Mouse (Mus musculus) stomach, postnatal 0 days (tissue): Measurements from ENCODE around the gene Rex1bd. TPM values are rescaled to one million over a fixed set of nuclear protein-coding genes. Genes with fewer than 3 reads are reported as not detected.
A peak's percentile ranks its signal among the peaks of the same experiment; 100 is the strongest.
"Not testable (repeated sequence)": the region's sequence is repeated elsewhere in the genome, so short reads cannot be mapped to it uniquely, and the experiment has no call there.

ENCODE experiments used
- ATAC-seq: fragments of 200-750 bp; cut with Nextera tagmentation; 2 replicates; pipeline ENCODE4 v1.8.0; 2017; ENCODE audit not compliant: low FRiP score, low TSS enrichment
- DNase-seq: peaks from one replicate; pipeline ENCODE4 v3.0.0-alpha.2; 2016; ENCODE audit warnings: low spot score
- H3K27ac ChIP-seq: fragments of 300-500 bp; sonication (generic); replicated peaks from 2 replicates; pipeline ENCODE4 v1.5.1; 2014; ENCODE audit warnings: mild to moderate bottlenecking, control low read depth
- H3K27me3 ChIP-seq: fragments of 300-500 bp; sonication (generic); 2 replicates; pipeline ENCODE4 v1.6.1; 2014; ENCODE audit warnings: low read length; ENCODE audit not compliant: control insufficient read depth, insufficient read depth
- H3K36me3 ChIP-seq: fragments of 300-500 bp; sonication (generic); 2 replicates; pipeline ENCODE4 v1.6.1; 2014; ENCODE audit warnings: low read length, mixed read lengths; ENCODE audit not compliant: control insufficient read depth, insufficient read depth
- H3K4me1 ChIP-seq: fragments of 300-500 bp; sonication (generic); replicated peaks from 2 replicates; pipeline ENCODE4 v1.6.1; 2014; ENCODE audit warnings: antibody characterized with exemption; ENCODE audit not compliant: control insufficient read depth, insufficient read depth
- H3K4me2 ChIP-seq: fragments of 300-500 bp; sonication (generic); replicated peaks from 2 replicates; pipeline ENCODE4 v1.6.1; 2014; ENCODE audit warnings: low read depth, mild to moderate bottlenecking, control low read depth, moderate library complexity
- H3K4me3 ChIP-seq: fragments of 300-500 bp; sonication (generic); 2 replicates; pipeline ENCODE4 v1.5.1; 2014; ENCODE audit warnings: low read depth, low read length, control low read depth
- H3K9ac ChIP-seq: fragments of 300-500 bp; sonication (generic); 2 replicates; pipeline ENCODE4 v1.6.1; 2014; ENCODE audit warnings: mild to moderate bottlenecking, low read length, control low read depth, mixed read lengths
- H3K9me3 ChIP-seq: fragments of 300-500 bp; sonication (generic); 2 replicates; pipeline ENCODE4 v1.6.1; 2016; ENCODE audit warnings: low read length; ENCODE audit not compliant: control insufficient read depth
- CTCF ChIP-seq: IDR thresholded peaks from 2 replicates; pipeline ENCODE4 v1.5.1; 2016; ENCODE audit warnings: antibody characterized with exemption, low read depth, mild to moderate bottlenecking, moderate library complexity
- EP300 ChIP-seq: optimal IDR thresholded peaks from 2 replicates; pipeline ENCODE3; 2016; ENCODE audit warnings: antibody characterized with exemption
- WGBS: fragments of 180-500 bp; shearing (Covaris S2); extraction: QIAGEN DNeasy Blood & Tissue Kit; methylation state at CpG from one replicate; pipeline ENCODE4 v1.1.7; 2014; 5-methylcytosine and 5-hydroxymethylcytosine counted together
- polyA plus RNA-seq: library from polyadenylated mRNA; unstranded; fragments of >200 nt; fragmentation: Nextera tagmentation; extraction: Ambion mirVana; gene quantifications from 2 replicates; pipeline ENCODE4 v1.2.1, GENCODE M21; 2015

Rex1bd gene
- polyA plus RNA-seq, 1 experiment from 2014 or later = 122 TPM

- no peak overlapping the region for H3K4me2 ChIP-seq
- no peak for TF ChIP-seq CTCF
- TF ChIP-seq EP300 = no peak
- H3K9me3 ChIP-seq = no peaks in the 10 kb centered on the region
- H3K9ac ChIP-seq = no peak overlapping the region
- H3K36me3 ChIP-seq = peaks cover 3% of the 10 kb centered on the region
- ATAC-seq (peak; percentile 33; the same call in 1 of the 2 replicates), DNase-seq (no peak)
- no peak overlapping the region for H3K4me3 ChIP-seq
- no peaks in the 10 kb centered on the region for H3K4me1 ChIP-seq
- H3K27ac ChIP-seq = 0 out of 2 replicates have a peak overlapping the region, but pooled peaks have one; percentile 8
- WGBS = 73% methylated on average over 6 of the region's 6 CpGs
- no peaks in the 10 kb centered on the region for H3K27me3 ChIP-seq
Measured at GRCm38 (mm10) chr8:70519043-70519442, 12.5 kb upstream of the Rex1bd start.

- H3K9ac ChIP-seq = no peak overlapping the region
- no peaks in the 10 kb centered on the region for H3K4me1 ChIP-seq
- WGBS = 84% methylated on average over 10 of the region's 10 CpGs
- H3K4me2 ChIP-seq = no peak overlapping the region
- H3K27ac ChIP-seq = no peak overlapping the region
- H3K27me3 ChIP-seq = no peaks in the 10 kb centered on the region
- ATAC-seq (no peak), DNase-seq (no peak)
- H3K9me3 ChIP-seq = no peaks in the 10 kb centered on the region
- TF ChIP-seq CTCF (no peak), EP300 (no peak)
- H3K36me3 ChIP-seq = peaks cover 5% of the 10 kb centered on the region
- H3K4me3 ChIP-seq = no peak overlapping the region
Measured at GRCm38 (mm10) chr8:70517940-70518643, 11.5 kb upstream of the Rex1bd start.

GRCm38 (mm10) chr8:70513441-70513840 lies 6.9 kb upstream of the Rex1bd start:
- 47% methylated on average over 2 of the region's 2 CpGs for WGBS
- no peaks in the 10 kb centered on the region for H3K9me3 ChIP-seq
- no peak overlapping the region for H3K9ac ChIP-seq
- H3K4me2 ChIP-seq = no peak overlapping the region
- ATAC-seq (no peak), DNase-seq (no peak)
- no peak overlapping the region for H3K4me3 ChIP-seq
- H3K4me1 ChIP-seq = no peaks in the 10 kb centered on the region; the same call in 1 of the 2 replicates
- TF ChIP-seq CTCF (no peak), EP300 (no peak)
- H3K36me3 ChIP-seq = peaks cover 12% of the 10 kb centered on the region
- H3K27me3 ChIP-seq = no peaks in the 10 kb centered on the region
- no peak overlapping the region; the same call in 1 of the 2 replicates for H3K27ac ChIP-seq

DNA sequence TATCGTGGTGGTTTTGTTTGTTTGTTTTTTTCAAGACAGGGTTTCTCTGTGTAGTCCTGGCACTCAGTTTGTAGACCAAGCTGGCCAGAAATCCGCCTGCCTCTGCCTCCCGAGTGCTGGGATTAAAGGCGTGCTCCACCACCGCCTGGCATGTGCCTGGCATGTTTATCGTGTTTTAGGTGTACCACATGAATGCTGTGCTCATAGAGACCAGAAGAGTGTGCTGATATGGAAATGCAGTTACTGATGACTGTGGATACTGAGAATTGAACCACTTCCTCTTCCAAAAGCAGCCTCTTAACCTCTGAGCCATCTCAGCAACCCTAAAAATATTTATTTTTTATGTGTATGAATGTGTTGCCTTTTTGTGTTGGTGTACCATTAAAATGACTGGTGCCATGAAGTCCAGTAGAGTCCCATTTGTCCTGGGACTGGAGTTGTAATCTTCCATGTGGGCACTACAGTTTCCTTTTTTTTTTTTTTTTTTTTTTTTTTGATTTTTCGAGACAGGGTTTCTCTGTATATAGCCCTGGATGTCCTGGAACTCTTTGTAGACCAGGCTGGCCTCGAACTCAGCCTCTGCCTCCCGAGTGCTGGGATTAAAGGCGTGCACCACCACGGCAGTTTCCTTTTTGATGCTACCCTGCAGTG lies 5.8 kb upstream of the Rex1bd start:
- H3K4me3 ChIP-seq = no peak overlapping the region
- 91% methylated on average over 11 of the region's 11 CpGs for WGBS
- no peak overlapping the region for H3K9ac ChIP-seq
- H3K4me2 ChIP-seq = no peak overlapping the region
- no peaks in the 10 kb centered on the region for H3K9me3 ChIP-seq
- peaks cover 18% of the 10 kb centered on the region for H3K36me3 ChIP-seq
- no peaks in the 10 kb centered on the region; the same call in 1 of the 2 replicates for H3K4me1 ChIP-seq
- no peak for DNase-seq
- no peak for TF ChIP-seq CTCF
- TF ChIP-seq EP300 = no peak
- ATAC-seq = no peak
- no peak overlapping the region for H3K27ac ChIP-seq
- no peaks in the 10 kb centered on the region for H3K27me3 ChIP-seq

DNA sequence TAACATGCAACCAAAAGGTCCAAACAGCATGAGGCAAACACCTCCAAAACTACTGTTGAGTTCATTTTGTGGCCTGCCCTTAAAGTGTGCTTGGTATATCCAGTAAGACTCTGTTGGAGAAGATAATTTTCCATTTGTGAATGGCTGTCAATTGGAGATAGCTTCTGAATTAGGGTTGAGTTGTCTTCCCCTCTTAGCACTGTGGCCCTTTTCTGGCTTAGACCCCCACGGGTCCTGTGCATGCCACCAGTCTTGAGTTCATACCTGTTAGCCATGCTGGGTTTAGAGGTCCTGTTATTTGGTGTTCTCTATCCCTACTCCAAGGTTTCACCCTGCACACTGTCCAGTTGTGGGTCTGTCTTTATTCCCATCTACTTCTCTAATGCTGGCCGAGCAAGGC lies 5.2 kb upstream of the Rex1bd start:
- Histone ChIP-seq H3K27ac (no peak overlapping the region), H3K4me2 (no peak overlapping the region), H3K9me3 (no peaks in the 10 kb centered on the region), H3K27me3 (no peaks in the 10 kb centered on the region), H3K36me3 (peaks cover 21% of the 10 kb centered on the region), H3K9ac (no peak overlapping the region), H3K4me1 (no peaks in the 10 kb centered on the region; the same call in 1 of the 2 replicates), H3K4me3 (no peak overlapping the region)
- ATAC-seq = no peak
- 93% methylated on average over 2 of the region's 2 CpGs for WGBS
- no peak for DNase-seq
- no peak for TF ChIP-seq CTCF
- no peak for TF ChIP-seq EP300

DNA sequence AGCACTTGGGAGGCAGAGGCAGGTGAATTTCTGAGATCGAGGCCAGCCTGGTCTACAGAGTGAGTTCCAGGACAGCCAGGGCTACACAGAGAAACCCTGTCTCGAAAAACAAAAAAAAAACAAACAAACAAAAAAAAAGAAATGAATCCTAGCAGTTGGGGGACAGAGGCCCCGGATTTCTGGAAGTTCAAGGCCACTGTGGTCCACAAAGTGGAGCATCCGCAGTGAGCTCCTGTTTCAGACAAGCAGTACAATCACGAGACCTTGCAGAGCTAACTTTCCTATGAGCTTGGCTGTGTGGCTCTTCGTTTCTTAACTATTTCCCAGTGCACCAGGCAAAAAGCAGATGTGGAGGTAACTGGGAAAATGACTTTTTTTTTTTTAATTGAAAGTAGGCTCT lies 4.6 kb upstream of the Rex1bd start:
- H3K9ac ChIP-seq, H3K27me3 ChIP-seq, H3K4me1 ChIP-seq, DNase-seq, H3K9me3 ChIP-seq, H3K27ac ChIP-seq, ATAC-seq: not testable (repeated sequence)
- H3K4me3 ChIP-seq = peak overlapping the region; percentile 93
- H3K4me2 ChIP-seq = peak overlapping the region; percentile 95
- H3K36me3 ChIP-seq = peaks cover 19% of the 10 kb centered on the region; the same call in 1 of the 2 replicates
- WGBS = 84% methylated on average over 6 of the region's 6 CpGs
